Mouse (Mus musculus) cerebellum, adult 2 months (tissue): ENCODE results near the gene a. TPM values are rescaled to one million over a fixed set of nuclear protein-coding genes. Genes with fewer than 3 reads are reported as not detected.
A peak's percentile ranks its signal among the peaks of the same experiment; 100 is the strongest.

ENCODE experiments used
- DNase-seq, 2 experiments: peaks; one replicate each; pipeline ENCODE4 v3.0.0; 2021
- H3K27ac ChIP-seq: fragments of 200-500 bp; 2 replicates; pipeline ENCODE4 v1.5.1; 2012; ENCODE audit warnings: low read length, control low read depth, inconsistent platforms; ENCODE audit not compliant: insufficient read depth
- H3K27me3 ChIP-seq: fragments of 200-500 bp; 2 replicates; pipeline ENCODE4 v1.6.1; 2012; ENCODE audit warnings: inconsistent platforms, mild to moderate bottlenecking, low read length, moderate library complexity; ENCODE audit not compliant: control insufficient read depth, insufficient read depth
- H3K4me1 ChIP-seq: fragments of 200-500 bp; 2 replicates; pipeline ENCODE4 v1.6.1; 2011; ENCODE audit warnings: low read length; ENCODE audit not compliant: control insufficient read depth, insufficient read depth
- H3K4me3 ChIP-seq: fragments of 200-500 bp; replicated peaks from 2 replicates; pipeline ENCODE3; 2011; ENCODE audit warnings: mild to moderate bottlenecking, low read depth, low read length, control low read depth; ENCODE audit not compliant: insufficient read depth
- CTCF ChIP-seq: fragments of 200-500 bp; IDR thresholded peaks from 2 replicates; pipeline ENCODE4 v1.5.1; 2011; ENCODE audit warnings: low read depth, mild to moderate bottlenecking, control low read depth, low read length, moderate library complexity, borderline replicate concordance; ENCODE audit not compliant: insufficient read depth
- POLR2A ChIP-seq: fragments of 200-500 bp; IDR thresholded peaks from 2 replicates; pipeline ENCODE4 v1.6.1; 2011; ENCODE audit warnings: low read length, control low read depth, borderline replicate concordance; ENCODE audit not compliant: insufficient read depth
- WGBS: fragments of 180-500 bp; shearing (Covaris S2); methylation state at CpG from one replicate; pipeline ENCODE4 v1.1.7; 2018; 5-methylcytosine and 5-hydroxymethylcytosine counted together
- polyA plus RNA-seq: library from polyadenylated mRNA; depleted of rRNA; stranded (reverse); fragments of >200 nt; gene quantifications from 2 replicates; pipeline ENCODE4 v1.2.3, GENCODE M21; 2012

The a gene
- polyA plus RNA-seq, 1 experiment = 0.28 TPM

- Histone ChIP-seq H3K4me3 (no peak overlapping the region), H3K27me3 (no peaks in the 10 kb centered on the region), H3K4me1 (peaks cover 3% of the 10 kb centered on the region; the same call in 1 of the 2 replicates), H3K27ac (no peak overlapping the region)
- TF ChIP-seq POLR2A (no peak), CTCF (no peak)
- peak in 1 of 2 experiments; percentile 47 for DNase-seq
- 95% methylated on average over 1 of the region's 1 CpGs for WGBS
Observed at GRCm38 (mm10) chr2:154809107-154809762, 18.0 kb downstream of the a start.

DNA sequence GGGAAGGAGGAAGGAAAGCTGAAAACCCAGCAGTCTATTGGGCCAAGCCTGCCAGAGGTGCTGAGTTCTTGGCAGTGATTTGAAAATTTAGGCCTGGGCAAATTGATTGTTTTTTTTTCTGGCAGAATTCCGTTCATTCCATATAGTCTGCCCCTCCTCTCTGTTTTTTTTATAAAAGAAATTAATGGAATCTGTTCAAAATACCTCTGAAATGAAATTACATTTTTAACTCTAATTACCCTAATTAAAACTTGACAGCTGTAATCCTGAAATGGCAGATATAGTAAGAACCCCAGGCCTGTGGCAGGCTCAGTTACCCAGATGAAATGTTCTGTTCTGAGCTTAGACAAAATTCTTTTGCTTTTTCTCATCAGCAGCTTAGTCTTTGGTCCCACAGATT lies 19.6 kb downstream of the a start:
- no peak for TF ChIP-seq POLR2A
- TF ChIP-seq CTCF = no peak
- 38% methylated on average over 1 of the region's 1 CpGs for WGBS
- H3K4me1 ChIP-seq = no peaks in the 10 kb centered on the region; the same call in 1 of the 2 replicates

GRCm38 (mm10) chr2:154813426-154813825 lies 22.2 kb downstream of the a start:
- WGBS = 96% methylated on average over 2 of the region's 2 CpGs

More for the DNA sequence above, 19.6 kb downstream of the a start:
- no peak overlapping the region for H3K27ac ChIP-seq
- H3K4me3 ChIP-seq = no peak overlapping the region
- no peak for DNase-seq
- no peaks in the 10 kb centered on the region for H3K27me3 ChIP-seq

DNA sequence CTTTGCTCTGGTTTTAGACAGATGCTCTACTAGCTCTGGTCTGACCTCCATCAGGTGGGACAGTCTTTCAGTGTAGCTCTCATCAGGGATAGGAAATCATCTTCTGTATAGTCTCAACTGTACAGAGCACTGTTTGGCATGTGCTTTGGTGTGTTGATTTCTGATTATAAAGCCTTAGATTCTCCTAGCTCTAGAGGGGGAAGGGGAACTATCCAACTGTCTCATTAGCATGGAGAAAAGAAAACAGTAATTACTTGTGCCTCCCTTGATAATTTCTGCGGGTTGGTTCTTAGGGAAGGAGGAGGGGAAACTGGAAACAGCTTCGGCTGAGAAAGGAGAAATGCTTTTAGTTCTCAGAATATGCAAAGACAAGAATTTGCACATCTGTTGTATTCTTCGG lies 25.9 kb downstream of the a start:
- no peak for DNase-seq

More at GRCm38 (mm10) chr2:154813426-154813825, 22.2 kb downstream of the a start:
- TF ChIP-seq CTCF = no peak
- TF ChIP-seq POLR2A = no peak
- no peak for DNase-seq
- no peak overlapping the region for H3K4me3 ChIP-seq
- H3K27me3 ChIP-seq = no peaks in the 10 kb centered on the region
- no peak overlapping the region for H3K27ac ChIP-seq
- H3K4me1 ChIP-seq = no peaks in the 10 kb centered on the region; the same call in 1 of the 2 replicates

DNA sequence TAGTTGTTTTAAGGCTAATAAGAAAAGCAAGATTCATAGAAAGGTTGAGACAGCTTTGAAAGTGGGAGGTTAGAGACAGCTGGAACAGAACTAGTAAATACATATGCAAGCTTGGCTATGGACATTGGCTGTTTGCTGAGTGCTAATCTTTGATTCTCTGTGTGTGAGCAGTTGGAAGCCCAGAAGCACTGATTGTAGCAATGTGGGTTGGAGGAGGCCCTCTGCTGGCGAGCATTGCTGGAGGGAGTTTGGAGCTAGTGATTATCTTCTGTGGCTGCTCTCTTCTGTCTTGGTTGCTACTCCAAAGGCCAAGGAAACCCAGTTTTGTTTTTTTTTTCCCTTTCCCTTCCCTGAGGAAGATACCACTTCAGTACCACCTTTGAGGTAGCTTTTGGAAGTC lies 26.6 kb downstream of the a start:
- Histone ChIP-seq H3K4me1 (no peaks in the 10 kb centered on the region; the same call in 1 of the 2 replicates), H3K27me3 (no peaks in the 10 kb centered on the region), H3K27ac (no peak overlapping the region), H3K4me3 (no peak overlapping the region)
- DNase-seq = peak; percentile 51 to 60
- TF ChIP-seq POLR2A (no peak), CTCF (peak; percentile 62; the same call in 1 of the 2 replicates)
- WGBS = 24% methylated on average over 1 of the region's 1 CpGs

More for the DNA sequence above, 25.9 kb downstream of the a start:
- no peak overlapping the region for H3K4me3 ChIP-seq
- H3K27me3 ChIP-seq = no peaks in the 10 kb centered on the region
- no peak overlapping the region for H3K27ac ChIP-seq
- H3K4me1 ChIP-seq = no peaks in the 10 kb centered on the region; the same call in 1 of the 2 replicates
- 51% methylated on average over 3 of the region's 3 CpGs for WGBS
- TF ChIP-seq CTCF (no peak), POLR2A (no peak)

DNA sequence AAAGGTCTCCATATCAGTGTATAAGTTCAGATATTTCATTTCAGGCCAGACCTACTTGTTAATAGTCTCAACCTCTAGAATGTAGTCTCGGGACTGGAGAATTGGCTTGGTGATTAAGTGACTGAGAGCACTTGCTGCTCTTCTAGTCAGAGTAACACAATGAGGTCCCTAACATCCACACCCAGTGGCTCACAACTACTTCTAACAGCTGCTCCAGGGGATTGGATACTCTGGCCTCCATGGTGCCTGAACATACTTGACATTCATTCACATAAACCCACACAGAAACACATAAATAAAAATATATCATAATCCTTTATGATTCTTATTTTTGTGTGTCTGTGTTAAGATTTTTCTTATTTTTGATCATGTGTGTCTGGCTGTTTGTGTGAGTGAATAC lies 27.4 kb downstream of the a start:
- Histone ChIP-seq H3K4me3 (no peak overlapping the region), H3K27me3 (no peaks in the 10 kb centered on the region), H3K4me1 (no peaks in the 10 kb centered on the region; the same call in 1 of the 2 replicates), H3K27ac (no peak overlapping the region)
- TF ChIP-seq CTCF (no peak), POLR2A (no peak)
- 82% methylated on average over 1 of the region's 1 CpGs for WGBS
- no peak for DNase-seq

DNA sequence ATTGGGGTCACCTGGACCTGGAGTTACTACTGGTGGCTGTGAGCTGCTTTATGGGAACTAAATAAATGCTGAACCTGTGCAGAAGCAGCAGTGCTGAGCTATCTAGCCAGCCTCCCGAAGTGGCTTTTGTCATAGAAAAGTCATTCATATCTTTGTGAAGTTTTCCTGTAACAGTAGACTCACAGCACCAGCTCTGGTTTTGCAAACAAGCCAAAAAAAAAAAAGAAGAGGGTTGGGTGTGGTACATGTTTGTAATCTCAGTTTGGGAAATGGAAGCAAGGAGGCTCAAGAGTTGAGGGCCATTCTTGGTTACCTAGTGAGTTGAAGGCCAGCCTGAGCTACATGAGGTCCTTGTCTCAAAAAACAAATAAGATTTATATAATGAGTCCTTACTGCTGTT lies 29.1 kb downstream of the a start:
- Histone ChIP-seq H3K27me3 (no peaks in the 10 kb centered on the region), H3K27ac (no peak overlapping the region), H3K4me1 (no peaks in the 10 kb centered on the region), H3K4me3 (no peak overlapping the region)
- 73% methylated on average over 1 of the region's 1 CpGs for WGBS
- no peak for TF ChIP-seq CTCF
- no peak for TF ChIP-seq POLR2A
- DNase-seq = no peak

- 91% methylated on average over 1 of the region's 1 CpGs for WGBS
- H3K27ac ChIP-seq = no peak overlapping the region
- no peaks in the 10 kb centered on the region for H3K4me1 ChIP-seq
- no peak overlapping the region for H3K4me3 ChIP-seq
- no peak for DNase-seq
- H3K27me3 ChIP-seq = no peaks in the 10 kb centered on the region
- TF ChIP-seq POLR2A = no peak
- no peak for TF ChIP-seq CTCF
Observed at GRCm38 (mm10) chr2:154826054-154826538, 34.9 kb downstream of the a start.
